Mouse (Mus musculus) spleen, adult 2 months (tissue): ENCODE data around the gene Kdm5a.

Source experiments
- CTCF ChIP-seq: fragments of 200-500 bp; IDR thresholded peaks from 2 replicates; pipeline ENCODE4 v1.5.1; 2011; ENCODE audit warnings: mild to moderate bottlenecking, inconsistent platforms; ENCODE audit not compliant: insufficient read depth, insufficient read length, insufficient replicate concordance; ENCODE audit errors: extremely low read depth
- POLR2A ChIP-seq: fragments of 200-500 bp; IDR thresholded peaks from 2 replicates; pipeline ENCODE4 v1.6.1; 2011; ENCODE audit warnings: low read depth, low read length, inconsistent platforms

DNA sequence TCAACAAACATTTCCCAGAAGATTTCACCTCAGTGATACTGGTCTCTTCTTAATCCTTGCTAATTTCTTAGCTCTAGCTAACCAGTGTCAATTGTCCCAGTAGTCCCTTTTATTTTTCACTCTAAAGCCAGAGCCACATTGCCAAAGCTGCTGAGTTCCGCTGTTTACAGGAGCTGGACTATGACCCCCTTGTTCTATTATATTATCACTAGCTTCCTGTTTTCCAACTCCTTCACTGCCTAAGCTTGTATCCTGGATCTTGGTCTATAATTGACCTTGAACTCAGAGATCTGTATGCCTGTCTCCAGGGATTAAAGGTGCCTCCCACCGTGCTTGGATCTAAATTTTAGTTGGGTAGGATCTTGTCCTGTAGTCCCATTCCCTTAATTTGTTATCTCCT, 12.8 kb downstream of the Kdm5a start:
- TF ChIP-seq POLR2A (no peak), CTCF (no peak)
